Mouse (Mus musculus): Measurements from ENCODE around the gene 4933414I15Rik.

Gene 4933414I15Rik

GRCm38 (mm10) chr11:50943506-50943905 is at the start of gene 4933414I15Rik:
4933414I15Rik (minus strand) TSS chr11:50943765.
- DNase-seq (ENCODE audit: low spot score in 2 of 2) = no peak

- DNase-seq (ENCODE audit: low spot score in 2 of 2) = no peak
These were observed 38.1 kb upstream of the 4933414I15Rik start, which contains the start of gene Olfr1377 for GRCm38 (mm10) chr11:50981667-50982066. Olfr1377 (plus strand) TSS chr11:50981967.

GRCm38 (mm10) chr11:50977216-50977615 is 33.7 kb upstream of the 4933414I15Rik start:
- no peak for DNase-seq (ENCODE audit: low spot score in 2 of 2)

GRCm38 (mm10) chr11:50966230-50966629 is 22.7 kb upstream of the 4933414I15Rik start, which contains the start of gene Olfr1378:
Olfr1378 (plus strand) TSS chr11:50966530.
- no peak for DNase-seq (ENCODE audit: low spot score in 2 of 2)

- no peak for DNase-seq (ENCODE audit: low spot score in 2 of 2)
These were observed 21.3 kb upstream of the 4933414I15Rik start for GRCm38 (mm10) chr11:50964886-50965285.

- DNase-seq (ENCODE audit: low spot score in 2 of 2) = no peak
These were observed 10.1 kb upstream of the 4933414I15Rik start, which contains the start of gene Prop1 for GRCm38 (mm10) chr11:50953665-50954064. Prop1 (minus strand) TSS chr11:50953765.

- DNase-seq (ENCODE audit: low spot score in 2 of 2) = no peak
These were observed 8.7 kb upstream of the 4933414I15Rik start for GRCm38 (mm10) chr11:50952290-50952689.

- no peak for DNase-seq (ENCODE audit: low spot score in 2 of 2)
These were observed 1.2 kb downstream of the 4933414I15Rik start for GRCm38 (mm10) chr11:50942386-50942785.

- DNase-seq (ENCODE audit: low spot score in 2 of 2) = no peak
These were observed 3.8 kb downstream of the 4933414I15Rik start for GRCm38 (mm10) chr11:50939621-50940366.

- DNase-seq (ENCODE audit: low spot score in 2 of 2) = no peak
These were observed 5.1 kb downstream of the 4933414I15Rik start for GRCm38 (mm10) chr11:50938435-50938834.

GRCm38 (mm10) chr11:50932040-50932439 is 11.5 kb downstream of the 4933414I15Rik start:
- DNase-seq (ENCODE audit: low spot score in 2 of 2) = no peak

- peak in 1 of 2 experiments; percentile 41 for DNase-seq (ENCODE audit: low spot score in 2 of 2)
These were observed 12.1 kb downstream of the 4933414I15Rik start, which contains the start of gene Zfp354b for GRCm38 (mm10) chr11:50931451-50931866. Zfp354b (minus strand) TSS chr11:50931633.

- DNase-seq (ENCODE audit: low spot score in 2 of 2) = no peak
These were observed 12.5 kb downstream of the 4933414I15Rik start for GRCm38 (mm10) chr11:50931021-50931420.

- no peak for DNase-seq (ENCODE audit: low spot score in 2 of 2)
These were observed 13.0 kb downstream of the 4933414I15Rik start for GRCm38 (mm10) chr11:50930469-50931014.

- DNase-seq (ENCODE audit: low spot score in 2 of 2) = peak; percentile 60 to 73
These were observed 27.8 kb downstream of the 4933414I15Rik start, which contains the start of gene Zfp2 for GRCm38 (mm10) chr11:50915671-50916320. Zfp2 (minus strand) TSS chr11:50916165.

GRCm38 (mm10) chr11:50914461-50914860 is 29.1 kb downstream of the 4933414I15Rik start:
- DNase-seq (ENCODE audit: low spot score in 2 of 2) = no peak

- no peak for DNase-seq (ENCODE audit: low spot score in 2 of 2)
These were observed 30.3 kb downstream of the 4933414I15Rik start for GRCm38 (mm10) chr11:50913301-50913700.

GRCm38 (mm10) chr11:50908136-50908535 is 35.4 kb downstream of the 4933414I15Rik start:
- DNase-seq (ENCODE audit: low spot score in 2 of 2) = no peak

GRCm38 (mm10) chr11:50897359-50897758 is 46.2 kb downstream of the 4933414I15Rik start:
- DNase-seq (ENCODE audit: low spot score in 2 of 2) = no peak

- DNase-seq (ENCODE audit: low spot score in 2 of 2) = no peak
These were observed 51.1 kb downstream of the 4933414I15Rik start for GRCm38 (mm10) chr11:50892441-50892840.

Measured in spleen, postnatal 14 days (tissue).